Mouse (Mus musculus) layer of hippocampus, adult 9-10 months (tissue): ENCODE results near the gene Cdca8.
A peak's percentile ranks its signal among the peaks of the same experiment; 100 is the strongest.

Experiments
- DNase-seq: peaks from one replicate; pipeline ENCODE4 v3.0.0; 2022; ENCODE audit warnings: low spot score

Gene Cdca8

GRCm38 (mm10) chr4:124953546-124953945 is 14.4 kb upstream of the Cdca8 start:
- no peak for DNase-seq

DNA sequence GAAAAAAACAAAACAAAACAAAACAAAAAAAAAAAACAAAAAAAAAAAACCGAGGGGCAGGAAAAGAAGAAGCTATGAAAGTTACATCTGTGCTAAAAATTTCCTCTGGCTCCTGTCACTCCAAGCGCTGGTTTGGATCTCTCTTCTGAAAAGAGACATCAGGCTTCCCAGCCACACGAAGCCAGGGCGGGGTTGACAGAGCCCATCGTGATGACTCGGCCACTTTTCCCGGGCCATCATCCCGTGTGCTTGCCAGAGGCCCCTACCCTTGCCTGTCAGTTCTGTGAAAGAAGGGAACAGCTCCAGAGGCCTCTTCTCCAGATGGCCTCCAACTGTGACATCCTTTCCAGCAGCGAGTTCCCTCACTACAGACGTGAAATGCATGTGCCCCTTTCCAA is 11.9 kb upstream of the Cdca8 start:
- DNase-seq: no peak

DNA sequence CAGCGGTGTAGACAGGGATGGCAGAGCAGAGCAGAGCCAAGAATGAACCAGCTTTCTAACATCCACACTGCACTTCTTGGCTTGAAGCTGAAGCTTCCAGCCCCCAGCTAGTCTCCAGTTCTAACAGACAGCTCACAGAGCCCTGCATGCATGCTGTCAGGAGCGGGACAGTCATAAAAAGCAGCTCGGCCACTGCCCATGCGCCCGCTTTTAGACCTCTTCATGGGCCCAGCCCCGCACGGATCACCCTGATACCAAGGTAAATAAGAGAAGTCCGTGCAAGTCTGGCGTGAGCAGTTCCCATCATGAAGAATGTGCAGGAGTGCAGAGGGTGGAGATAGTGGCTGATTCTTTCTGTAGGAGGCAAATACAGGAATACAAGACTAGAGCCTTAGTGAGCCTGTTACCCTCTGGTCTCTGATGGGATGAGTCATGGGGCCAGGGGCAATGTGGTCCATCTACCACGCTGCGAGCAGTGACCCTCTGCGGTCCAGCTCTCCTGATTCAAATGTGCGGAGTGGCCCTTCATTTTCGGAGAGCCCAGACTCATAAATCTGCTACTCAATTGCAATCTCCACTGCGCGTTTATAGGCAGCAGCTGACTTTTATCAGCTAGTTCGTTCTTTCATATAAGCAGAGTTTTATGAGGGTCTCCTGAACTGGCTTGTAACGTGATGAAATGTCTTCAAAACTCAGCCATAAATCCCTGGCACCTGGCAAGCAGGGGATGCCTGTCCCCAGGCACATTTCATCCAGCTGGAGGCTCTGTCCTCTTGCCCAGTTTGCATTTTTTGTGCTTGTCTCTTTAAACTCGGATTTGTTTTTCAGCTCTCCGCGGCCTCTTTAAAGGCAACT is 11.3 kb upstream of the Cdca8 start:
- DNase-seq: no peak

- no peak for DNase-seq
These were observed 10.4 kb upstream of the Cdca8 start for GRCm38 (mm10) chr4:124949488-124949887.

DNA sequence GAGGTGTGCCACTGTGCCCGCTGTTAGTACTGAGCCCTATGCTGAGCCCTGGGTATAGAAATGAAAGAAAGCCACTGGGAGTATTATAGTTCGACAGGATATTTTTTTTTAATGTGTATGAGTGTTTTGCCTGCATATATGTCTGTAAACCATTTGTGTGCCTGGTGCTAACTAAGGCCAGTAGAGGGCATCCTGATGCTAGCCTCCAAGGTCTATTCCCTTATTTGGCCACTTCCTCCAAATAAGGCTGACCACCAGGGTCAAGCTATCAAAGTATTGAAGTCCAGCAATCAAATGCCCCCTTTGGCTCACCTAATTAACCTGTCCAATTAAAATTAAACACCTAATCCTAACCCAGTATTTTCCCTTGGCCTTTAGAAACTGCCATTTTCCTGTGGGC is 5.8 kb upstream of the Cdca8 start:
- no peak for DNase-seq

- DNase-seq: no peak
These were observed 4.7 kb upstream of the Cdca8 start for GRCm38 (mm10) chr4:124943781-124944180.

GRCm38 (mm10) chr4:124943022-124943421 is 3.9 kb upstream of the Cdca8 start:
- DNase-seq: peak; percentile 75

DNA sequence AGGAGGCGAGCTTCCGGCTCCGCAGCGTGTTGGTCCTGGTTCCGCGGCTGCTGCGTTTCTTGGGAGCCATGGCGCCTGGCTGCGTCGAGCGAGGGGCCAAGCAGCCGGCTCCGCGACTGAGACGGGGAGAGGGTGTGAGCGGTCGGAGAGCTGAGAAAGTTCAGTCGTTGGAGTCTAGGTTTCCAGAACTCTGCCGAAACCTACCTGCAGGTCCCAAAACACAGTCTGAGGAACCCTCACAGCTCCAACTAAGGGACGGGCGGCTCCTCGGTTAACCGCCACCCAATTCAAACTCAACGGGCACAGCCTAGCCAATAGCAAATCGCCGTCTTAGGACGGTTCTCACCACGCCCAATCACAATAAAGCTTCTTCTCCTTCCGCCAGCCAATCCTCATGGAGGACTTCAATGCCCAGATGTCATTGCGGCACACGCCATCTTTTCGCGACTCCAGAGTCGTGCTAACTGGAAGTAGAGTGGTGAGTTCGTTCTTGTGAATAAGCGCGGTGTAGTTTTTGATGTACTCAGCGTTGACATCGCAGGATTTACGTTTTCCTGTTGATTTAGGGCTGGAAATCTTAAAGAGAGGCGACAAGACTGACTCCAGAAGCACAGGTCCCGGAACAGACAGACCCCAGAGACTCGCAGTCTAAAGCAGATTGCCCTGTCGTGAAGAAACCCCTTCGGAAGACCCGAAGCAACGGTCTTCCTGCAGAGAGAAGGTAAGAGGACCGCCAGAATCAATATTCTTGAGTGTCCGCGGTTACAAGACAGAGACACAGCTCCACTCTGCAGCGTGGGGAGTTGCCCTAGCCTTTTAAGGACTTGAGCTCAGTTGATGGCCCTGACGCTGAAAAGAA is 2.3 kb downstream of the Cdca8 start, which contains the start of gene 9930104L06Rik:
Gene 9930104L06Rik, plus strand, starts transcription at position 436 of the 859 bp plus-strand sequence.
- peak; percentile 94 for DNase-seq

DNA sequence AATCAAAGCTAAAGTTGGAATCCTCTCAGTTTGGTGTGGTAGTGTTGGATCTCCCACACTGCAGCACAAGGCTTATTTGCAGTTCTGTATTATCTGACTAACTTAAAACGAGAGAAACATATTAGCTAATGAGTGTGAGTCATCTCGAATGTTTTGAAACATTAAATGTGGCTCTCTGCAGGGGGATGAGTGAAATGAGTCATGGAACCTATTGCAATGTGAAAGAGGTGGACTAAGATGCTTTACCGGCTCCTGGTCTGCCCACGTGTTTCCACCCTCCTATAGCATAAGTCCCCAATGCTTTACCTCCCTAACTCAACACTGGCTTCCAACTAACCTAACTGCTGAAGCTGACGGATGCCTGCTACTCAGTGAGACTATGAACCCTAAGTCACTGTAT is 11.0 kb downstream of the Cdca8 start:
- DNase-seq: no peak

GRCm38 (mm10) chr4:124905971-124906822 is 32.9 kb downstream of the Cdca8 start:
- no peak for DNase-seq

DNA sequence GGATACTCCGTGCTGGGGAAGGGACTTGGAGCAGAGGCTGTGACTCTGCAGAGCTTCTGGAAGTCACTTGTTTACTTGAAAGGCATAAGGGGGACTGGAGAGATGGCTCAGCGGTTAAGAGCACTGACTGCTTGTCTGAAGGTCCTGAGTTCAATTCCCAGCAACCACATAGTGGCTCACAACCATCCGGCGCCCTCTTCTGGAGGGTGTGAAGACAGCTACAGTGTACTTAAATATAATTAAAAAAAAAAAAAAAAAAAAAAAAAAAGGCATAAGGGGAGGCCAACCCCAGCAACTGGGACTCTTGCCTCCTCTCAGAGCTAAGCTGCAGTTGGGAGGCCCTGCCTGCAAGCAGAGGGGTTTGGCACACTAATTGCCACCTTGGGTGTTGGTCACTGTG is 33.7 kb downstream of the Cdca8 start:
- no peak for DNase-seq

DNA sequence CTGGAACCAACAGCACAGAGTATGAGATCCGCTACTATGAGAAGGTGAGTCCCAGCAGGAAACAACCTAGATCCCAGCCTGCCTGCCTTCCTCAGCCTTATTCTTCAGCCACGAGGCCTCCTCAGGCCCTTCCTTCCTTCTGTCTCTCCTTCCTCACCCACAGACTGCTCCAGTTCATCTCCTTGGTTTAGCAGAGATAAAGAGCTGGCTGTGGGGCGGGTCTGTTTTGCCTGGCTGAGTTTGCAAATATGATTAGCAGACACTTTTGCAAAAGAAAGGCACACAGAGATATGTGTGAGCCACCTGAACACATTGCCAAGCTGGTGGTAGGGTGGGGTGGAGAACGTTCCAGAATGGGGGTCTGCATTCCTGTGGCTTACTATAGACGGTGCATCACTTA is 39.2 kb downstream of the Cdca8 start:
- DNase-seq: no peak

DNA sequence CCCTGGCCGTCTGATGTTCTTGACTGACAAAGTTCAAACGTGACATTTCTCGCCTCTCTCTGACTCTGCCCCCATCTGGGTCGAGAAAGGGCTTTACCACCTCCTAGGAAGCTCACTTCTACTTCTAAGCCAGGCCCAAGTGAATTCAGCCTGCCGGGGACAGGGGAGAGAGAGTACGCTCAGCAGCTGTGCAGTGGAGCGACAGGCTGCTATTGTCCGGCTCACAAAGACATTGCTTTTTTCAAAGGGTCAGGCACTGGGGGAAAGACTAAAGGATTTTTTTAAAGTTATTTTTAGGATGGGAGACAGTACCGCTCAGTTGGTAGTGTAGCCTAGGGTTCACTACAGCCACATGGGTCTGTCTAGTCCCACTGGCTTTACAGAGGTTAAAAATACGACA is 40.7 kb downstream of the Cdca8 start:
- DNase-seq: no peak

DNA sequence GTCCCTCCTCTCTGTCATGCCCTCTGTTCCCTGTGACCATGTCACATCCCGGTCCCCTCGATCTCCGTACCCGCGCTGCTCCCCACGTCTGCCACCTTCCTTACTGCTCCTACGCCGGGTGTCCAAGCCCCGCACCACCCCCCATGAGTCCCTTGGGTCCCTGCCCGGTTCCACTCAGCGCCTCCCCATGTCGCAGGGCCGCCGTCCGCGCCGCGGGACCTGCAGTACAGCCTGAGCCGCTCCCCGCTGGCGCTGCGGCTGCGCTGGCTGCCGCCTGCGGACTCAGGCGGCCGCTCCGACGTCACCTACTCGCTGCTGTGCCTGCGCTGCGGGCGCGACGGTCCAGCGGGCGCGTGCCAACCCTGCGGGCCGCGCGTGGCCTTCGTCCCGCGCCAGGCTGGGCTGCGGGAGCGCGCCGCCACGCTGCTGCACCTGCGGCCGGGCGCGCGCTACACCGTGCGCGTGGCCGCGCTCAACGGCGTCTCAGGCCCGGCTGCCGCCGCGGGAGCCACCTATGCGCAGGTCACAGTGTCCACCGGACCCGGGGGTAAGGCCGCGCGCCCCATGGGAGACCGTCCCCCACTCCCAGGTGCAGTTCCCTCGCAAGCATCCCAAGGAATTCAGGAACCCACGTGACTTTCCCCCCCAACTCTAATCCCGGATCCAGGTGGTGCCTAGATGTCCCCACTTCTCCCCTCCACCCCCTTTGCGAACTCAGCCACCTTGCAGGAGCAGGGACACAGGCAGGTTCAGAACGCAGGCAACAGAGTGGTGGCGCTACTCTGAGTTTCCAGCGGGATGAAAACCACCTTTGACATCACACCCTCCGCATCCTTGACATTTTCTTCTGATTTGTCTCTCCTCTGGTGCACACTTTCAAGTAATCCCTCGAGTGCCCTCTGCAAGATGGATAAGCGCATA is 44.3 kb downstream of the Cdca8 start:
- no peak for DNase-seq

DNA sequence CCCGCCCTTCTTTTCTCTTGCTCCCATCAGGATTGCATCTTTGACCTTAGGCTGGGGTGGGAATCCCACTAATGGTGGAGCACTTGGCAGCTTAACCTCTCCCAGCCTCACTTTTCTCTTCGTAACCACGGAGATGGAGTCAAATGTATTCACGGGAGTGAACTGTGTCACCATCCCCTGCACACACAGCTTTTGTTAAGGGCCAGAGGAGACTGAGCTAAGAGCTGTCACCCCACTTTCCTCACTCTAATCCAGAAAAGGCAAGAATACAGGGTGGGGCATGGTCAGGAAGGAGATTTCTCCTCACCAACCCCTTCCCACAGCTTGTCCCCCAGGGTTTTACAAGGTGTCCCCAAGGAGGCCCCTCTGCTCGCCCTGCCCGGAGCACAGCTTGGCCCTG is 45.3 kb downstream of the Cdca8 start:
- no peak for DNase-seq

DNA sequence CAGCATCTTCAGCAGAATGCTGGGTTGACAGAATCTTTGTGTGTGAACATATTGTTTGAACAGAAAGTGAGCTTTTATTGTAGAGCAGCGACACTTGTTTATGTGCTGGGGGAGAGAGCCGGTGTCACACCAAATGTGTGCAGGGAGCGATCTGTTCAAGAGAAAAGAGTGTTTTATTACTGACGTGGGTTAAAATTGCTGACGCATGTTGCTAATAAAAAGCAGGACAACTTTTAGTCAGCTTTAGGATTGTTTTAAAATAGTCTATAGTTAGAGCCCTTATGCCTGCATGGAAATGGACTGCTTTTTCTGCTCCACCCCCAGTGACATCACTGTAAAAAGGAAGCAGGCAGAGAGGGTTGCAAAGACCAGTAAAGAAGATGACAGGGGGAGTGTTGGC is 48.3 kb downstream of the Cdca8 start:
- no peak for DNase-seq

DNA sequence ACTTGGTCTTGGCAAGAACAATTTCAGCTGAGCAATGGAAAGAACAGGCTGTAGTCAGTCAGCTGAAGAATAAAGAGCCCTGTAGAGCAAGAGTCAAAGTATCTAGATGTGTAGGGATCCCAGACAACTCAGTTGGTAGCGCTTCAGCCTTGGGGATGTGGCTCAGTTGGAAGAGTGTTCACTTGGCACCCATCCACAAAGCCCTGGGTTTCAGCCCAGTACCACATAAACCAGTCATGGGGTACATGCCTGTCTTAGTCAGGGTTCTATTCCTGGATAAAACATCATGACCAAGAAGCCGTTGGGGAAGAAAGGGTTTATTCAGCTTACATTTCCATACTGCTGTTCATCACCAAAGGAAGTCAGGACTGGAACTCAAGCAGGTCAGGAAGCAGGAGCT is 49.2 kb downstream of the Cdca8 start:
- DNase-seq: no peak

DNA sequence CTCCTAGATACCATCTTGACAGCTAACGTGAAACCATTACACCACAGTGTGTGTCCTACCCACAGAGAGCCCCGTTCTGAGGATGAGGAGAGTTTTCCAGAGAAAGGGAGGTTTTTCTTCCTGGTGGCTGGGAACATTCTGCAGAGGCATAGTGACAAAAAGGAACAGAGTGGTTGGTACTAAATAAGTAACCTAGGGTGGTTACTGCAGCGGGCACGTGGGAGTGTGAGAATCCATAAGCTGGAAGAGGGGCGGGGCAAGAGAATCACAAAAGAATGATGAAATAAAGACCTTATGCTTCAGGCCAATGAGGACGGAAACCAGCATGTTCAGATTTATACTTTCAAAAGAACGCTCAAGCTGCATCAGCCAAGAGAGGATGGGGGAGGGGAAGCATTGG is 50.4 kb downstream of the Cdca8 start:
- no peak for DNase-seq

DNA sequence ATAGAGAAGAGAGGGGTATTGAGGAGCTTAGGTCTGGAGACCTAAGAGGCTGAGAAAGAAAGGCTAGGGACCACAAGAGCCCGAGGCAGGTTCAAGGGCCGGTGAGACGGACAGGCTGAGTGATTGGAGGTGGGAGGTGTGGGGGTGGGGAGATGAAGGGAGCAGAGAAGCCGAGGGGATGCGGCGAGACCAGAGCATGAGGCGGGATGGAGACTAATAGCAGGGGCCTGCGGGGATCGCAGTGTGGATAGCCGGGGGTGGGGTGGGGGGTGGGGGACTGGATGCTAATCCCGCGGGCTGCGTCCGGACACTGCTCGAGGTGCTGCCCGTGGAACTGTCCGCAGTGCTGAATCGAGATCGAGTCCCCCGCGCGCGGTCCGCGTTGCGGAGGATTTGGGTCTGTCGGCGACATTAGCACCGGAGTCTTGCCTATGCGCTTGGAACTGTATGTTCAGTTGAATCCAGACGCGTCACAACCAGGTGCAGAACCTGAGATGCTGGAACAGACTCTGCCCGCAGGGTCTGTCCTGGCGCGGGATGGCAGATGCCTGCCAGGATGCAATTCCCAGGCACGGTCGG is 56.9 kb downstream of the Cdca8 start:
- DNase-seq: no peak

DNA sequence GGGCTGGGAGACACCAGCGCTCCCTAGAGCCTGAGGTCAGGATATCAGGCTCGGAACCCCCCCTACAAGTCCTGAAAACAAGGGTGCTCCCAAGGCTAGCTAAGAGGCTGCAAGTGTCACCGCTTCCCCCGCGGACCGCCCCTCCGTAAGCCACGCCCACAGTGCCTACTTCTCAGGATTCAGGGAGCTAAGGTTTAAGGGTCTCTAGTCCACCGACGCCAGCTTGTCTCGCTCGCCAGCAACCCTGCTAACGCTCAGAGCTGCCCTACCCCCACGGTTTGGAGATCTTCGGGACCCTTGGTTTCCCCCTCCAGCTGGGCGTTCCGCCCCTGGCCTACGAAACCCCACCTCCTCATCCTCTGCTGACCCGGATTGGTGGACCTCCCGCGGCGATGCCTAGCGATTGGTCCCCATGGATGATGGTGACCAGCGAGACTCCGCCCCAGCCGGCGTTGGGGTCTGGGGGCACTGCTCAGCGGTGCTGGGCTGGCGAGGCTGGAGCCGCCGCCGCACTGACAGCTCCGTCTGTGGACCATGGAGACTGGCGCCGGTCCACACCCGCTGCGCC is 57.7 kb downstream of the Cdca8 start:
- DNase-seq: no peak
